In genomic region chr2:154751924-154752323, GRCm38 (mm10) we compare ENCODE assay signal across 18 mouse cellular contexts. TPM values are rescaled to one million over a fixed set of nuclear protein-coding genes. Genes with fewer than 3 reads are reported as not detected.
DNase-seq lines count a peak whose midpoint lies in the region; ATAC-seq lines count a peak whose summit lies in the region.
"Had no signal": no experiment of that assay in that cellular context is flagged by ENCODE, and none has a peak within 500 bp of the region (broad histone marks: within the 10 kb centered on the region; RNA-seq: fewer than 3 reads in every experiment).

No protein-coding gene starts in this region.

- intact Hi-C loops in gastrocnemius, postnatal 14 days (cut with DNase I; ENCODE audit: low total_unique reads) = no loop called here

- DNase-seq in gastrocnemius, postnatal 14 days = peak; percentile 21
- no peak for DNase-seq in gastrocnemius, adult 18-20 months (ENCODE audit: low spot score)
- DNase-seq in ovary, postnatal 36 days (ENCODE audit: low spot score) = peak; percentile 47
- DNase-seq in ovary, postnatal 14 days (ENCODE audit: low spot score) = no peak
- DNase-seq in adrenal gland, postnatal 25 days = peak; percentile 71
- peak; percentile 81 for DNase-seq in testis, postnatal 10 days (ENCODE audit: low spot score)
- DNase-seq in left cerebral cortex, adult 18-20 months (ENCODE audit: low spot score in 2 of 2) = no peak
- DNase-seq: B cell, adult 2 months; cerebellum, adult 18-20 months; kidney, adult 2 months had no signal

- no peak for ATAC-seq in inflammation-experienced regulatory T-cells, adult 6 months

RNA-seq across cellular contexts. Expression of gene Gm14214, which starts 17.9 kb away (rescaled TPM):
- not detected for total RNA-seq in gastrocnemius, postnatal 14 days (2021)
- not detected for total RNA-seq in gastrocnemius, adult 18-20 months (2021)
- total RNA-seq in adrenal gland, postnatal 25 days (2021) = not detected in 2 replicates
- total RNA-seq in left cerebral cortex, adult 18-20 months (2021) = not detected
- polyA plus RNA-seq in inflammation-experienced regulatory T-cells, adult 6 months (2017; shearing (Covaris generic)) = not detected
- total RNA-seq: adrenal gland, postnatal 4 days; layer of hippocampus, adult 18-20 months; megakaryocyte-erythroid progenitor cell, adult 5-6 weeks had no signal
- polyA plus RNA-seq: hindbrain, embryonic 12.5 days; kidney, adult 2 months; limb, embryonic 10.5 days; liver, embryonic 15.5 days; small intestine, adult 2 months had no signal

RNA-seq across cellular contexts. Expression of gene Raly, which starts 39.0 kb away (rescaled TPM):
- total RNA-seq in gastrocnemius, postnatal 14 days (2021) = 10 to 100 TPM; 90.1 to 97.0 TPM
- 10 to 100 TPM; 54.4 to 59.5 TPM for total RNA-seq in gastrocnemius, adult 18-20 months (2021)
- 196 and 201 TPM in 2 replicates for total RNA-seq in adrenal gland, postnatal 25 days (2021)
- total RNA-seq in left cerebral cortex, adult 18-20 months (2021) = 100 to 1,000 TPM; 104 to 109 TPM
- 10 to 100 TPM in 2 of 3 experiments, 1 to 10 TPM in 1; 8.0 to 32.4 (median 15.7) TPM for polyA plus RNA-seq in inflammation-experienced regulatory T-cells, adult 6 months (2017; shearing (Covaris generic))

RNA-seq across cellular contexts. Expression of gene a, which starts 39.3 kb away (rescaled TPM):
- not detected for total RNA-seq in gastrocnemius, postnatal 14 days (2021)
- total RNA-seq in gastrocnemius, adult 18-20 months (2021) = not detected
- not detected in 2 replicates for total RNA-seq in adrenal gland, postnatal 25 days (2021)
- total RNA-seq in left cerebral cortex, adult 18-20 months (2021) = not detected
- not detected for polyA plus RNA-seq in inflammation-experienced regulatory T-cells, adult 6 months (2017; shearing (Covaris generic))
- total RNA-seq: adrenal gland, postnatal 4 days; layer of hippocampus, adult 18-20 months; megakaryocyte-erythroid progenitor cell, adult 5-6 weeks had no signal
- polyA plus RNA-seq: kidney, adult 2 months had no signal

Comparison
In these comparisons a context has a peak if more than half of its experiments do, and no peak if none do; other contexts are left out.
1. DNase-seq: peak in gastrocnemius, postnatal 14 days (single experiment), ovary, postnatal 36 days (single experiment), adrenal gland, postnatal 25 days (single experiment) and testis, postnatal 10 days (single experiment); none in gastrocnemius, adult 18-20 months (single experiment), ovary, postnatal 14 days (single experiment) and left cerebral cortex, adult 18-20 months (0 of 2).